Mouse (Mus musculus) midbrain, embryonic 11.5 days (tissue): Measurements from ENCODE around the gene Ubash3a. TPM values are rescaled to one million over a fixed set of nuclear protein-coding genes. Genes with fewer than 3 reads are reported as not detected.

ENCODE experiments used
- ATAC-seq: fragments of 200-750 bp; cut with Nextera tagmentation; 2 replicates; pipeline ENCODE4 v1.8.0; 2017; ENCODE audit warnings: moderate TSS enrichment, moderate library complexity; ENCODE audit not compliant: low FRiP score
- DNase-seq: peaks from one replicate; pipeline ENCODE4 v3.0.0; 2015; ENCODE audit warnings: low spot score; ENCODE audit errors: missing footprints
- H3K27ac ChIP-seq: fragments of 300-500 bp; sonication (generic); 2 replicates; pipeline ENCODE4 v1.5.1; 2014; ENCODE audit warnings: low read depth, low read length
- H3K27me3 ChIP-seq: fragments of 300-500 bp; sonication (generic); 2 replicates; pipeline ENCODE4 v1.6.1; 2014; ENCODE audit warnings: mild to moderate bottlenecking, low read length, moderate library complexity, mixed read lengths; ENCODE audit not compliant: control insufficient read depth, insufficient read depth
- H3K36me3 ChIP-seq: fragments of 300-500 bp; sonication (generic); 2 replicates; pipeline ENCODE4 v1.6.1; 2014; ENCODE audit warnings: mild to moderate bottlenecking, low read length, moderate library complexity, mixed read lengths; ENCODE audit not compliant: control insufficient read depth, insufficient read depth
- H3K4me1 ChIP-seq: fragments of 300-500 bp; sonication (generic); 2 replicates; pipeline ENCODE4 v1.6.1; 2014; ENCODE audit warnings: low read length; ENCODE audit not compliant: control insufficient read depth, insufficient read depth
- H3K4me2 ChIP-seq: fragments of 300-500 bp; sonication (generic); 2 replicates; pipeline ENCODE4 v1.6.1; 2014; ENCODE audit warnings: mild to moderate bottlenecking, moderate library complexity
- H3K4me3 ChIP-seq: fragments of 300-500 bp; sonication (generic); 2 replicates; pipeline ENCODE4 v1.5.1; 2014; ENCODE audit warnings: low read depth, low read length
- H3K9ac ChIP-seq: fragments of 300-500 bp; sonication (generic); 2 replicates; pipeline ENCODE4 v1.6.1; 2014; ENCODE audit warnings: low read length
- H3K9me3 ChIP-seq: fragments of 300-500 bp; sonication (generic); 2 replicates; pipeline ENCODE4 v1.6.1; 2016; ENCODE audit warnings: low read length; ENCODE audit not compliant: control insufficient read depth
- WGBS: fragments of 180-500 bp; shearing (Covaris S2); extraction: QIAGEN DNeasy Blood & Tissue Kit; methylation state at CpG from one replicate; pipeline ENCODE4 v1.1.7; 2014; 5-methylcytosine and 5-hydroxymethylcytosine counted together
- polyA plus RNA-seq: library from polyadenylated mRNA; unstranded; fragments of >200 nt; fragmentation: Nextera tagmentation; extraction: Ambion mirVana; gene quantifications from 2 replicates; pipeline ENCODE4 v1.2.1, GENCODE M21; 2014

The Ubash3a gene
- polyA plus RNA-seq: 0.59 TPM in 1 of 2 replicates, not detected in the other

DNA sequence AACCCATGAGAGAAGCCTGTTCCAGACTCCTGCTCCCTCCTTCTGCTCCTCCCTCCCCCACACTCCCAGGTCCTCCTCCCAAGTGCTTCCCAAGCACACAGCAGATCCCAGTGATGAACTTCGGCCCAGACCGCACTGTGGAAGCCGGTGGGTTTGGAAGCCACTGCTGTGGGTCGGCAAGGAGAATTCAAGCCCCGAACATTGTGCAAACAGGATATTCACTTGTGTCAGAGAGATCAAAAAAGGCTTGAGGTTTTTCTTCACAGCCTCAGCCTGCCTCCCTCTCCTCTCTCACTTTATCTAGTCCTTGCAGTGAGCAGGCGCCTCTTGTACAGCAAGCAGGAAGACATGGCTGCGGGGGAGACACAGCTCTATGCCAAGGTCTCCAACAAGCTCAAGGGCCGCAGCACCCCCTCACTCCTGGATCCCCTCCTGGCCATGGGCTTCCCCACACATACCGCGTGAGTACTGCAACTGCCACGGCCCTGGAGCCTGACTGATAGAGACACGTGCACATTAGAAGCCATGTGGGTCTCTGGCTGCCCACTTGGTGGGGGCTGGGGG lies at the start of gene Ubash3a:
Gene Ubash3a, plus strand, starts transcription at position 103 of the 564 bp plus-strand sequence.
- H3K9me3 ChIP-seq: no peaks in the 10 kb centered on the region
- no peak for ATAC-seq
- no peaks in the 10 kb centered on the region for H3K4me1 ChIP-seq
- H3K27ac ChIP-seq: no peak within 1 kb of the TSS
- H3K4me3 ChIP-seq: no peak within 1 kb of the TSS
- 86% methylated on average over 12 of the region's 12 CpGs for WGBS
- H3K27me3 ChIP-seq: no peaks in the 10 kb centered on the region
- no peak for DNase-seq
- no peaks in the 10 kb centered on the region for H3K36me3 ChIP-seq
- H3K4me2 ChIP-seq: no peak within 1 kb of the TSS
- H3K9ac ChIP-seq: no peak within 1 kb of the TSS

DNA sequence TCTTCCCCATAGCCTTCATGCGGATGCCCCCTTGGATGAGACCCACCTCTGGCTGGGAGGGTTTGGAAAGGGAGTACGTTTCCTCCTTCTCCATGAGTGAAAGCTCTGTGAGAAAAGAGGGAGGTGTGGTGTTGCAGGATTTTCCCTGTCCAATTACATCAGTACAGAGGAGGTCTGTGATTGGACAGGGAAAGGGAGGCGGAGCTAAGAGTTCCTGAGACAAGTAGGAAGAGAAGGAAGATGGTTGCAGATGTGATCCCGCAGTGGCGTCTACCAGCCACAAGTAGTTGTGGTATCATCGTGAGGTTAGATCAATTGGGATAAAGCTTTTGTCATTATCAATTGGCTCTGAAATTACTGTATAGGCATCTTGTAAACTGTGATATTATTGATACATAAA lies 49.8 kb upstream of the Ubash3a start:
- Histone ChIP-seq H3K4me3 (no peak overlapping the region), H3K27ac (no peak overlapping the region), H3K36me3 (no peaks in the 10 kb centered on the region), H3K9ac (no peak overlapping the region), H3K4me2 (no peak overlapping the region), H3K4me1 (no peaks in the 10 kb centered on the region), H3K27me3 (no peaks in the 10 kb centered on the region), H3K9me3 (no peaks in the 10 kb centered on the region)
- DNase-seq (no peak), ATAC-seq (no peak)
- WGBS: 80% methylated on average over 6 of the region's 6 CpGs

DNA sequence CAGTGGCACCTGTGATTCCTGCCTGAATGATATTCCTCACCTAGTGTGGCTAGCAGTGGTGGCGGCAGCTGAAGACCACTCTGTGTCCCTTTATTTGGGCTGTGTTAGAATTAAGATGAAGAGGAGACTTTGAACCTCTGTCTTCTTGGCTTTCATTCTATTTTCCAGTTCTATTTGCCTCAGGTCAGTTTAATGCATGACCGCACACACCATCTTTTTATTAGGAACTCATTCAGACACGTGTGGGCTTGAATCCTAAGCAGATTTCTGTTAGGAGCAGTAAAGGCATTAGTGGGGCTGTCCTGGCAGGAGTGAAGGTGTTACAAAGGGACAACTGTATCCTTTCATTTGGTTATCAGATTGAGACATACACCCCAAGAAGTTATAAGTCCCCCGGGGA lies 47.4 kb upstream of the Ubash3a start:
- no peaks in the 10 kb centered on the region for H3K9me3 ChIP-seq
- no peak overlapping the region for H3K9ac ChIP-seq
- no peak overlapping the region for H3K27ac ChIP-seq
- H3K4me1 ChIP-seq: no peaks in the 10 kb centered on the region
- H3K4me2 ChIP-seq: no peak overlapping the region
- DNase-seq: no peak
- H3K27me3 ChIP-seq: no peaks in the 10 kb centered on the region
- H3K36me3 ChIP-seq: no peaks in the 10 kb centered on the region
- 74% methylated on average over 4 of the region's 4 CpGs for WGBS
- ATAC-seq: no peak
- H3K4me3 ChIP-seq: no peak overlapping the region

DNA sequence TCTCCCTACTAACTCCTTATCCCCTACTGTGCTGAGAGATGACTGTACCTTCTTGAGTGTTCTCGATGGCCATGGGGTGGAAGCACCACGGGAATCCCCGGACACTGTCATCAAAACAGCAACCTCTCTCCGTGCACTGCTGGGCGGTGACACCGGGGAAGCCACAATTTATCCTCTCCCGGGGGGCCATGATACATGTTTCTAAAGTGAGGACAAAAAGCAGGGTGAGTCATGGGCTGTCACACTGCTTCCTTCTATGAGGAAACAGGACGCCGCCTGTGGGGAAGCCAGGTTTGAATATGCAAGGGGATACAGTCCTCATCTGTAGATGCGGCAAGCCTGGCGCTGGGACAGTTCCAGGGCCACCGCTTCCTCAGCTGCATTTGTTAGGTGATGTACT lies 45.1 kb upstream of the Ubash3a start:
- ATAC-seq: no peak
- no peak overlapping the region for H3K4me2 ChIP-seq
- H3K9ac ChIP-seq: no peak overlapping the region

DNA sequence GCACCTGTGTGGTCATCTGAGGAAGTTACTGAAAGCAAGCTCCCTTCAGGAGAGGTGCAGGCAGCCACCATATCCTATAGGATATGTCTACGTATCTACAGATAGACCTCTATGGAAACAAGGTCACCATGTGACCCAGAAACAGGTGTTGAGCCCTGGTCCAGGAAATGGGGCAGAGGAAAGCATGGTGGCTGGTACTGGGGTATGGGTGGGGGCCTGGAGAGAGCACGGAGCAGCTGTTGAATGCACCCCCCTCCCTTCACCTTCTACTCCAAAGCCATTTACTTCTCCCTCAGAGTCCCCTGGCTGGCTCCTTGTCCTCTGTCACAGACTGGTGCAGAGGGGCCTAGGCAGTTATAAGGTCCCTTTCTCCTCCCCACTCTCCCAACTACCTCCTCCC lies 43.9 kb upstream of the Ubash3a start:
- Histone ChIP-seq H3K9me3 (no peaks in the 10 kb centered on the region), H3K9ac (no peak overlapping the region), H3K4me1 (no peaks in the 10 kb centered on the region), H3K4me3 (no peak overlapping the region), H3K36me3 (no peaks in the 10 kb centered on the region), H3K4me2 (no peak overlapping the region), H3K27ac (no peak overlapping the region), H3K27me3 (no peaks in the 10 kb centered on the region)
- ATAC-seq (no peak), DNase-seq (no peak)
- WGBS: 88% methylated on average over 2 of the region's 2 CpGs

More for the DNA sequence above, 45.1 kb upstream of the Ubash3a start:
- Histone ChIP-seq H3K4me3 (no peak overlapping the region), H3K4me1 (no peaks in the 10 kb centered on the region), H3K27me3 (no peaks in the 10 kb centered on the region), H3K27ac (no peak overlapping the region), H3K9me3 (no peaks in the 10 kb centered on the region), H3K36me3 (no peaks in the 10 kb centered on the region)
- DNase-seq: no peak
- WGBS: 91% methylated on average over 12 of the region's 12 CpGs

DNA sequence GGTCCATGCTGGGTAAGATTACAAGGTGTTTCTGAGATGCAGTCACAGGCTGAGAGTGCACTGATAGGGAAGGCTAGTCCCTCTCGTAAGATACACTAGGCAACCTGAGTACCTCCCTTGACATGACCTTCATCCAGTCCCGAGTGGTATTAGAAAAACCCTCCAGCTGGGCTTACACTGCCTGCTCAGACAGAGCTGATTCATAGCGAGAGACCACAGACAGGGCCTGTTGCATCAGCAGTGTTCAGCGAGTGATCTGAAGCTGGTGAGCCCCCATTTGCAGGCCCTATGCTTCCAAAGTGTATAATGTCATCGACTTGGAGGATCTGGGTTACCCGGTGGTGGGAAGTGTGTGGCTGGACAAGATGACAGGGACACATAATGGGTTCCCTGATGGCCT lies 42.5 kb upstream of the Ubash3a start, which contains the start of gene Tff1:
Gene Tff1, minus strand, starts transcription at position 151 of the 400 bp plus-strand sequence.
- DNase-seq (no peak), ATAC-seq (no peak)
- Histone ChIP-seq H3K9ac (no peak within 1 kb of the TSS), H3K9me3 (no peaks in the 10 kb centered on the region), H3K27ac (no peak within 1 kb of the TSS), H3K27me3 (no peaks in the 10 kb centered on the region), H3K4me3 (no peak within 1 kb of the TSS), H3K36me3 (no peaks in the 10 kb centered on the region), H3K4me2 (no peak within 1 kb of the TSS), H3K4me1 (no peaks in the 10 kb centered on the region)
- WGBS: 90% methylated on average over 6 of the region's 6 CpGs

DNA sequence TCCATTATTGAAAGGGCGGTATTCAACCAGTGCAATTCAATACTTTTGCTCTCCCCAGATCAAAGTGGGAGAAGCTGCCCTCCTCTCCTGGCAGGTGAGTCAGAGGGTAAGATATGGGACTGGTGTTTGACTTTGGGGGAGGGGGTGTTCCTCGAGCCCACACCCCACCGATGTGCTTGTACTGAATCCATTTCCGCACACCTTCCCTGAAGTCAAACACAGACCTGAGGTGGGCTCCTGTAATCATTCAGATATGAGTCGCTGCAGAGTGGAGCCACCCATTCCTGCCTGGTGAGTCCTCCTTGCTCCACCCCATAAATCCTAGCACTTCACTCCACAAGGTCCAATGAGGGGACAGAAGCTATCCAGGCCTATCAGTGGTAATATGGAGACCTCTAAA lies 37.9 kb upstream of the Ubash3a start:
- ATAC-seq: no peak
- no peak overlapping the region for H3K9ac ChIP-seq
- DNase-seq: no peak
- WGBS: 83% methylated on average over 5 of the region's 5 CpGs
- no peaks in the 10 kb centered on the region for H3K36me3 ChIP-seq
- no peak overlapping the region for H3K4me3 ChIP-seq
- H3K9me3 ChIP-seq: no peaks in the 10 kb centered on the region
- H3K27ac ChIP-seq: no peak overlapping the region
- H3K4me2 ChIP-seq: no peak overlapping the region
- no peaks in the 10 kb centered on the region for H3K4me1 ChIP-seq
- no peaks in the 10 kb centered on the region for H3K27me3 ChIP-seq

DNA sequence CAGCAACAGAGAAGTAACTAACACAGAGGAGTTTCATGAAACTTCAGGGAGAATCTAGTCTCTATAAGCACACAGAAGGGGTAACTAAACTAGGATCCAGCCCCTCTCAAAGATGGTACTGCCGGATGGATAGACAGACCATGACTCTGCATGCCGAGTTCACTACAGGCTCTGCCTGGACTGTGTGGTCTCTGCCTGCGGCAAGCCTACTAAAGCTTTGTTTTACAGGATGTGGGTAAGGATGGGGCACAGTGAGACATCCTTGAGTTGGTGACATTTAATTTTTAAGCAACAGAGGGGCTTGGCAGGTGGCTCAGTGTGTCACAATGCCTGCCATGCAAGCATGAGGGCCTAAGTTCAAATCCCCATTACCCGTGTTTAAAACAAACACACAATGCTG lies 31.4 kb upstream of the Ubash3a start:
- H3K4me2 ChIP-seq: no peak overlapping the region
- no peak for DNase-seq
- H3K9ac ChIP-seq: no peak overlapping the region
- no peak overlapping the region for H3K27ac ChIP-seq
- no peaks in the 10 kb centered on the region for H3K9me3 ChIP-seq
- H3K27me3 ChIP-seq: no peaks in the 10 kb centered on the region
- no peak for ATAC-seq
- H3K36me3 ChIP-seq: no peaks in the 10 kb centered on the region
- no peak overlapping the region for H3K4me3 ChIP-seq
- no peaks in the 10 kb centered on the region for H3K4me1 ChIP-seq
- WGBS: 94% methylated on average over 4 of the region's 4 CpGs

DNA sequence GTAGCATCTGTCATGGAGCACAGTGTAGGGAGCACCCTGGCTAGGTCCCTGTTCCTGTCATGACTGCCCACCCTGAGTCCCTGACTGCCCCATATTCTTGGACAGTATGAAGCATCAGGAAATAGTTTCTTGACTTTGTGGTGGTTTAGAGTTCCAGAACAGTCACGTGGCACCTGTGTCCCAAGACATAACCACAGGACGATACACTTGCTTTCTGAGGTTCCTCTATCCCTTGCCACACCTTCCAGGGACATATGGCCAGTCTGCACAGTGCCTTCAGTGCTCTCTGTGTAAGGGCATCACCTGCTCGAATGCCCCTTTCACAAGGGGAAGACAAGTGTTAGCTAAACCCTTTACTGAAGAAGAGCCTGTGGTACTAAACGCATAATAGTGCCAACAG lies 26.2 kb upstream of the Ubash3a start:
- WGBS: 90% methylated on average over 4 of the region's 4 CpGs
- Histone ChIP-seq H3K9me3 (no peaks in the 10 kb centered on the region), H3K36me3 (no peaks in the 10 kb centered on the region), H3K27ac (no peak overlapping the region), H3K4me2 (no peak overlapping the region), H3K4me3 (no peak overlapping the region), H3K9ac (no peak overlapping the region), H3K4me1 (no peaks in the 10 kb centered on the region), H3K27me3 (no peaks in the 10 kb centered on the region)
- no peak for DNase-seq
- ATAC-seq: no peak
